Mouse (Mus musculus) neural tube, embryonic 14.5 days (tissue): ENCODE measurements around the gene Cyp2w1. TPM values are rescaled to one million over a fixed set of nuclear protein-coding genes. Genes with fewer than 3 reads are reported as not detected.

Source experiments
- ATAC-seq: fragments of 200-750 bp; cut with Nextera tagmentation; 2 replicates; pipeline ENCODE4 v1.8.0; 2017; ENCODE audit warnings: low read depth, mild to moderate bottlenecking, moderate TSS enrichment, moderate library complexity
- H3K27ac ChIP-seq: fragments of 300-500 bp; sonication (generic); 2 replicates; pipeline ENCODE4 v1.5.1; 2014; ENCODE audit warnings: low read depth, mild to moderate bottlenecking, control low read depth, low read length, moderate library complexity, mixed read lengths
- H3K27me3 ChIP-seq: fragments of 300-500 bp; sonication (generic); 2 replicates; pipeline ENCODE4 v1.6.1; 2014; ENCODE audit warnings: low read length; ENCODE audit not compliant: control insufficient read depth, insufficient read depth
- H3K36me3 ChIP-seq: fragments of 300-500 bp; sonication (generic); 2 replicates; pipeline ENCODE4 v1.6.1; 2014; ENCODE audit warnings: low read length, mixed read lengths; ENCODE audit not compliant: control insufficient read depth, insufficient read depth
- H3K4me1 ChIP-seq: fragments of 300-500 bp; sonication (generic); 2 replicates; pipeline ENCODE4 v1.6.1; 2014; ENCODE audit warnings: low read length; ENCODE audit not compliant: control insufficient read depth, insufficient read depth
- H3K4me2 ChIP-seq: fragments of 300-500 bp; sonication (generic); 2 replicates; pipeline ENCODE4 v1.6.1; 2014; ENCODE audit warnings: mild to moderate bottlenecking, low read depth, low read length, control low read depth
- H3K4me3 ChIP-seq: fragments of 300-500 bp; sonication (generic); 2 replicates; pipeline ENCODE4 v1.5.1; 2014; ENCODE audit warnings: low read depth, low read length, control low read depth, mixed read lengths
- H3K9ac ChIP-seq: fragments of 300-500 bp; sonication (generic); replicated peaks from 2 replicates; pipeline ENCODE4 v1.6.1; 2014; ENCODE audit warnings: low read depth, mild to moderate bottlenecking, control low read depth, low read length, mixed read lengths
- H3K9me3 ChIP-seq: fragments of 300-500 bp; sonication (generic); 2 replicates; pipeline ENCODE4 v1.6.1; 2016; ENCODE audit warnings: low read length; ENCODE audit not compliant: control insufficient read depth
- WGBS: fragments of 180-500 bp; shearing (Covaris S2); extraction: QIAGEN DNeasy Blood & Tissue Kit; methylation state at CpG from one replicate; pipeline ENCODE4 v1.1.7; 2014; 5-methylcytosine and 5-hydroxymethylcytosine counted together
- polyA plus RNA-seq: library from polyadenylated mRNA; unstranded; fragments of >200 nt; fragmentation: Nextera tagmentation; extraction: Ambion mirVana; gene quantifications from 2 replicates; pipeline ENCODE4 v1.2.1, GENCODE M21; 2014

The Cyp2w1 gene
- polyA plus RNA-seq, result not detected in 2 replicates

DNA sequence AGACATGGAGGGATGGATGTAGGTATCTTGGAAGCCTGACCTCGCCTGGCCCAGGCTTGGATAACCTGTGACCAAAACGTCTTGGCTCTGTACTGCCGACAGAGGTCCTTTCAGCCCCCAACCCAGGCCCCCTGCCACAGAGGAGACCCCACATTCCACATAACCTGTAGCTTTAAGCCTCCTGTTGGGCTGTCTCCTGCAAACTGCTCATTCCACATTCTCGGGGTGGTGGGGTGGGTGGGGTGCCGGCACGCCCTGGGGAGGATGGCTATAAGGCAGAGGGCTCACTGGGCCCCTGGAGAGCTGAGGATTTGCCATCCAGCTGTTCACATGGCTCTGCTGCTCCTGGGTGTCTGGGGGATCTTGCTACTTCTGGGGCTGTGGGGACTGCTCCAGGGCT is at the start of gene Cyp2w1:
Cyp2w1 (plus strand) TSS at position 301 of the 400 bp plus-strand sequence.
- WGBS, result 67% methylated on average over 6 of the region's 6 CpGs
- Histone ChIP-seq H3K9me3 (no peaks in the 10 kb centered on the region), H3K4me3 (no peak within 1 kb of the TSS), H3K27me3 (no peaks in the 10 kb centered on the region), H3K4me2 (no peak within 1 kb of the TSS), H3K36me3 (no peaks in the 10 kb centered on the region), H3K27ac (no peak within 1 kb of the TSS), H3K4me1 (no peaks in the 10 kb centered on the region), H3K9ac (no peak within 1 kb of the TSS)
- no peak for ATAC-seq

GRCm38 (mm10) chr5:139303646-139304061 is 48.8 kb upstream of the Cyp2w1 start:
- H3K9ac ChIP-seq, result no peak overlapping the region
- H3K27ac ChIP-seq, result no peak overlapping the region
- H3K36me3 ChIP-seq, result no peaks in the 10 kb centered on the region
- no peak overlapping the region for H3K4me2 ChIP-seq
- 92% methylated on average over 9 of the region's 9 CpGs for WGBS
- no peaks in the 10 kb centered on the region for H3K9me3 ChIP-seq
- H3K27me3 ChIP-seq, result no peaks in the 10 kb centered on the region
- no peaks in the 10 kb centered on the region for H3K4me1 ChIP-seq
- ATAC-seq, result no peak
- no peak overlapping the region for H3K4me3 ChIP-seq

DNA sequence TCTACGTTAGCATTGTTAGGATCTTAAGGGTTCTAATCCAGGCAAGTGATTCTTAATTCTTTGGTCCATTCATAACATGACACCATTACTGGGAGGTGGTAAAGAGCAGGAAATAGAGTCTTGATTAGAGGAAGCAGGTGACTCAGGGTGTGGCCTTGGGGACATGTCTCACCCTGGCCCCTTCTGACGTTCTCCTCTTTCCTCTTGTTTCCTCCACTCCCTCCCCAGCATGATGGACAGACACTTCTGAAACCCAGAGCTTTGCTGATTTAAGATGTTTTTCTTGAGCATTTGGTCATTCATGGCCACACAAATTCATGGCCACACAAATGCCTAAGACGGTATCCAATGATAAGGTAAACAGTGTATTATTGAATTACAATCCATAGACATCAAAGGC is 42.5 kb upstream of the Cyp2w1 start:
- H3K9me3 ChIP-seq, result no peaks in the 10 kb centered on the region
- no peak for ATAC-seq
- no peak overlapping the region for H3K4me2 ChIP-seq
- no peaks in the 10 kb centered on the region for H3K27me3 ChIP-seq
- no peaks in the 10 kb centered on the region for H3K4me1 ChIP-seq
- H3K27ac ChIP-seq, result no peak overlapping the region
- no peak overlapping the region for H3K4me3 ChIP-seq
- 81% methylated on average over 3 of the region's 3 CpGs for WGBS
- H3K36me3 ChIP-seq, result no peaks in the 10 kb centered on the region
- no peak overlapping the region for H3K9ac ChIP-seq

DNA sequence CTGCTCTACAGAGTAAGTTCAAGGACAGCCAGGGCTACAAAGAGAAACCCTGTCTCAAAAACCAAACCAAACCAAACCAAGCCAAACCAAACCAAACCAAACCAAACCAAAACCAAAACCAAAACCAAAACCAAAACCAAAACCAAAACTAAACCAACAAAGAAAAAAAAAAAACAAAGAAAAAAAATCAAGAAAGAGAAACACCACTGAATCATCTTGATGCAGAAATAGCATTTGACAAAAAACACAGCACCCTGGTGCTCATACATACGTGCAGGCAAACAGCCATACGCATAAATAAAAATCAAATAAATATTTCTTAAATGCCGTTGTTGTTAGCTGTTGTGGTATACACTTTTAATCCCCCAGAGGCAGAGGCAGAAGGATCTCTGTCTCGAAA is 41.9 kb upstream of the Cyp2w1 start:
- H3K36me3 ChIP-seq, result no peaks in the 10 kb centered on the region
- no peak overlapping the region for H3K4me2 ChIP-seq

DNA sequence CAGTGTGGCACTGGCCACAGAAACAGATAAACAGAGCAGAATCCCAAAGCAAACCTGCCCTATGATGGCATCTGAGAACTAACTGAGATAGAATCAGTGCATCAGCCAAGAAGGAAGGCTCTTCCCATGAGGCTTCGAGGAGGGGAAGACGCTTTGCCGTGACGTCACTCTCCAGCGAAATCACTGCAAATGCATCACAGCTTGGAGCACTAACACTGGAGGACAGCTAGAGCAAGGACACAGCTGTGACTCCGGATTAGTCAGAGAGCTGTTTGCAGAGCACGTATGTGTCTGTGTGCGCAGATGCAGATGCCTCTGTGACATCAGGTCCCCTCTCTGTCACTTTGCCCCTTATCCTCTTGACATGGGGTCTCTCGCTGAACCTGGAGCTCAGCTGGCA is 40.6 kb upstream of the Cyp2w1 start:
- H3K9ac ChIP-seq, result no peak overlapping the region
- no peak for ATAC-seq
- H3K4me3 ChIP-seq, result no peak overlapping the region
- H3K4me1 ChIP-seq, result no peaks in the 10 kb centered on the region
- WGBS, result 91% methylated on average over 9 of the region's 9 CpGs
- H3K4me2 ChIP-seq, result no peak overlapping the region
- H3K9me3 ChIP-seq, result no peaks in the 10 kb centered on the region
- no peak overlapping the region for H3K27ac ChIP-seq
- no peaks in the 10 kb centered on the region for H3K27me3 ChIP-seq
- no peaks in the 10 kb centered on the region for H3K36me3 ChIP-seq

More for the DNA sequence above, 41.9 kb upstream of the Cyp2w1 start:
- Histone ChIP-seq H3K4me1 (no peaks in the 10 kb centered on the region), H3K27ac (no peak overlapping the region), H3K27me3 (no peaks in the 10 kb centered on the region), H3K4me3 (no peak overlapping the region), H3K9me3 (no peaks in the 10 kb centered on the region), H3K9ac (no peak overlapping the region)
- ATAC-seq, result no peak
- 89% methylated on average over 4 of the region's 4 CpGs for WGBS

DNA sequence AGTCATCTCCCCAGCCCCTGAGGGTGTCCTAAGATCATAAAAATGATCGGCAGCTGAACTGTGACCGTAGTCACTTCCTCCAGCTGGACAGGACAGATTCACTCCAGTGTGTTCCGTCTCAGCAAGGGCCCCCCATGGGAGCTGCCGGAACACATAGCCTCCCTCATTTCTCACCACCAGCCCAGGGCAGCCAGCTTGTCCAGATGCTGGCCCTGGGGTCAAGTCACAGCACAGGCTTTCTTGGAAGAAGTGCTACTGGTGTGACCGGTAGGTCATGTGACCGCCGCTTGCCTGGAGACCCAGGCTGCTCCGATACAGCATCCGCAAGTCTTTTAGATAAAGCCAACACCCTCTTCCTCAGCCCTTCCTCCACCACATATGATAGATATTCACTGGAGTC is 38.9 kb upstream of the Cyp2w1 start:
- Histone ChIP-seq H3K9me3 (no peaks in the 10 kb centered on the region), H3K4me2 (no peak overlapping the region), H3K27ac (no peak overlapping the region), H3K27me3 (no peaks in the 10 kb centered on the region), H3K9ac (no peak overlapping the region), H3K4me3 (no peak overlapping the region), H3K4me1 (no peaks in the 10 kb centered on the region), H3K36me3 (no peaks in the 10 kb centered on the region)
- no peak for ATAC-seq
- WGBS, result 76% methylated on average over 9 of the region's 9 CpGs

DNA sequence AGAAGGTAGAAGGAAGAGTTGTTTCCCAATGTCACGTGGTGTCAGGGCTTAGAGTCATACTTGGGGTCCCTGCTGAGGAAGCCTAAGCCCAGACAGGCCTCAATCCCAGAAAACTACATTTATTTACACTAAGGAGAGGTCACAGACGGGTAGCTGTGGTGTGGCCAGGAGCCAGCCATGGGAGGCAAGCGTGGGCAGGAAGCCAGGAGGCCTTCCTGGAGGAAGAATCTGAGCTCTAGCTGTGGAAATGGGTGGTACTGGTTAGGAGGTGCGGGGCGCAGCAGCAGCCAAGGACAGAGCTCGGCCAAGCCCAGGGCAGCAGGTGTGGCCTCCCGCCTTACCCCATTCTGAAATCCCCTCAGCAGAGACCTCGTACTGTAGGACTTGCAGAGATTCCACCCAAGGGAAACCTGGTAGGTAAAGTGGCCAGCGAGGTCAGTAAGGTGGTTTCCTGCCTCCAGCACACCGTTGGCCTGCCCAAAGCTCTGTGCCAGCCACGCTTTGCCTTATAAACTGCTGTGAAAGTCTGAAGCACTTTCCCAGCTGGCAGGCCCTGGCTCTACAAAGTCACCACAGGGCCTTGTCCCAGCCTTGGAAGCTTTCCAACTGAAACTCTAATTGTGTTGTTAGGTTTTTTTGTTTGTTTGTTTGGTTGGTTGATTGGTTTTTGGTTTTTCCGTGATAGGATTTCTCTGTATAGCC is 37.3 kb upstream of the Cyp2w1 start:
- H3K4me3 ChIP-seq, result no peak overlapping the region
- no peaks in the 10 kb centered on the region for H3K27me3 ChIP-seq
- no peaks in the 10 kb centered on the region for H3K36me3 ChIP-seq
- H3K9me3 ChIP-seq, result no peaks in the 10 kb centered on the region
- H3K4me1 ChIP-seq, result no peaks in the 10 kb centered on the region
- 87% methylated on average over 12 of the region's 12 CpGs for WGBS
- H3K9ac ChIP-seq, result no peak overlapping the region
- no peak overlapping the region for H3K27ac ChIP-seq
- no peak for ATAC-seq
- no peak overlapping the region for H3K4me2 ChIP-seq

GRCm38 (mm10) chr5:139316982-139317675 is 35.3 kb upstream of the Cyp2w1 start:
- Histone ChIP-seq H3K27ac (no peak overlapping the region), H3K4me1 (no peaks in the 10 kb centered on the region), H3K9me3 (no peaks in the 10 kb centered on the region), H3K36me3 (no peaks in the 10 kb centered on the region), H3K27me3 (no peaks in the 10 kb centered on the region), H3K4me3 (no peak overlapping the region), H3K4me2 (no peak overlapping the region), H3K9ac (no peak overlapping the region)
- 83% methylated on average over 6 of the region's 6 CpGs for WGBS
- ATAC-seq, result no peak

- Histone ChIP-seq H3K4me1 (no peaks in the 10 kb centered on the region), H3K9ac (no peak overlapping the region), H3K9me3 (no peaks in the 10 kb centered on the region), H3K27me3 (no peaks in the 10 kb centered on the region), H3K36me3 (no peaks in the 10 kb centered on the region), H3K4me2 (no peak overlapping the region), H3K27ac (no peak overlapping the region), H3K4me3 (no peak overlapping the region)
- WGBS, result 67% methylated on average over 21 of the region's 21 CpGs
- ATAC-seq, result no peak
These were observed 34.5 kb upstream of the Cyp2w1 start for GRCm38 (mm10) chr5:139317751-139318504.
